Mouse (Mus musculus) heart, embryonic 14.5 days (tissue): Measurements from ENCODE around the gene Ccdc65. TPM values are rescaled to one million over a fixed set of nuclear protein-coding genes. Genes with fewer than 3 reads are reported as not detected.
A peak's percentile ranks its signal among the peaks of the same experiment; 100 is the strongest.

Experiments used
- ATAC-seq: fragments of 200-750 bp; cut with Nextera tagmentation; 2 replicates; pipeline ENCODE4 v1.8.0; 2017; ENCODE audit warnings: low read depth, moderate TSS enrichment; ENCODE audit not compliant: insufficient number of reproducible peaks, insufficient read depth, low FRiP score
- H3K27ac ChIP-seq, 2 experiments: fragments of 200-500 bp in 1 of 2; fragments of 300-500 bp in 1 of 2; sonication (generic) in 1 of 2; replicated peaks in 1 of 2; 2 replicates each; pipeline ENCODE4 v1.5.1; 2012 to 2014; ENCODE audit warnings: low read depth in 2 of 2, low read length in 2 of 2, control low read depth in 1 of 2, mild to moderate bottlenecking in 1 of 2, mixed read lengths in 1 of 2; ENCODE audit not compliant: control insufficient read depth in 1 of 2, insufficient read depth in 1 of 2
- H3K27me3 ChIP-seq: fragments of 300-500 bp; sonication (generic); 2 replicates; pipeline ENCODE4 v1.6.1; 2014; ENCODE audit warnings: mild to moderate bottlenecking, low read length, control low read depth; ENCODE audit not compliant: control insufficient read depth, insufficient read depth
- H3K36me3 ChIP-seq: fragments of 300-500 bp; sonication (generic); 2 replicates; pipeline ENCODE4 v1.6.1; 2014; ENCODE audit warnings: mild to moderate bottlenecking, control low read depth, low read length, mixed read lengths; ENCODE audit not compliant: control insufficient read depth, insufficient read depth
- H3K4me1 ChIP-seq, 2 experiments: fragments of 200-500 bp in 1 of 2; fragments of 300-500 bp in 1 of 2; sonication (generic) in 1 of 2; 2 replicates each; pipeline ENCODE4 v1.6.1; 2012 to 2014; ENCODE audit warnings: low read length in 2 of 2, control low read depth in 1 of 2, mixed read lengths in 1 of 2; ENCODE audit not compliant: control insufficient read depth in 2 of 2, insufficient read depth in 2 of 2
- H3K4me2 ChIP-seq: fragments of 300-500 bp; sonication (generic); 2 replicates; pipeline ENCODE4 v1.6.1; 2014; ENCODE audit warnings: mild to moderate bottlenecking, low read length
- H3K4me3 ChIP-seq, 2 experiments: fragments of 200-500 bp in 1 of 2; fragments of 300-500 bp in 1 of 2; sonication (generic) in 1 of 2; 2 replicates each; pipeline ENCODE4 v1.5.1; 2012 to 2014; ENCODE audit warnings: low read length in 2 of 2, mild to moderate bottlenecking in 2 of 2, control low read depth in 1 of 2, low read depth in 1 of 2, moderate library complexity in 1 of 2; ENCODE audit not compliant: control insufficient read depth in 1 of 2, insufficient read depth in 1 of 2
- H3K9ac ChIP-seq: fragments of 300-500 bp; sonication (generic); 2 replicates; pipeline ENCODE4 v1.6.1; 2014; ENCODE audit warnings: mild to moderate bottlenecking, low read length
- H3K9me3 ChIP-seq: fragments of 300-500 bp; sonication (generic); 2 replicates; pipeline ENCODE4 v1.6.1; 2016; ENCODE audit warnings: low read length, control low read depth; ENCODE audit not compliant: control insufficient read depth
- WGBS: fragments of 180-500 bp; shearing (Covaris S2); extraction: QIAGEN DNeasy Blood & Tissue Kit; methylation state at CpG from one replicate; pipeline ENCODE4 v1.1.7; 2014; 5-methylcytosine and 5-hydroxymethylcytosine counted together
- polyA plus RNA-seq: library from polyadenylated mRNA; unstranded; fragments of >200 nt; fragmentation: Nextera tagmentation; extraction: Ambion mirVana; gene quantifications from 2 replicates; pipeline ENCODE4 v1.2.1, GENCODE M21; 2014

The Ccdc65 gene
- polyA plus RNA-seq, 1 experiment from 2014 or later: 0.89 TPM

DNA sequence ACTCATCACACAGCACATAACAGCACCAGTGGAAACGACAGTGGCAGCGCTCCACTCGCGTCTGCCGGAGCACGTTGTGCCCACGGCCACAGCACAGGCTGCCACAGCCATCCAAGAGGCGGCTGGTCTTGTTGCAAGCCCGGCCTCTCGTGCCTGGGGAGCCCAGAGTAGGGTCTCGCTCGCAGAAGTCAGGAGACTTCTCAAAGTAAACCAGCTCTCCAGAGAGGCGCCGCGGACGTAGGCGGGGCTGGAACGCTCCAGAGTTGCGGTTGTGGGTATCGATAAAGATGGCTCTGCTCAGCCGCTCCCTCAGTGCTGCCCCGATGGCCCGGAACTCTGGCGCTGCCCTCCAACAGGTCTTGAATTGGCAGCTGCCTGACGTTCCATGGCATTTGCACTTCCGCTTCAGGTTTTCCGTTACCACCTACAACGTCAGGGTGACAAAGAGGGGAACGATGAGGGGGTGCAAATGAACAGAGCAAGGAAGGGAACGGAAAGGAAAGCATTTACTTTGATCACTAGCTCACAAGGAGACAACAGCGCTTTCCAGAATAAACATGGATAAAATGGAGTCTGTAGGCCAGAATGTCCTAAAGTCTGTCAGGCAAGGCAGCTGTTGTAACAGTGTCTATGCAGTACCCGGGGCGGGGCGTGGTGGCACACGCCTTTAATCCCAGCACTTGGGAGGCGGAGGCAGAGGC is 64.7 kb downstream of the Ccdc65 start:
- H3K27ac ChIP-seq: no peak overlapping the region
- H3K27me3 ChIP-seq: peaks cover 68% of the 10 kb centered on the region
- H3K9me3 ChIP-seq: no peaks in the 10 kb centered on the region
- peaks cover 6 to 19% of the 10 kb centered on the region in 2 experiments; a peak in 3 of 4 replicates for H3K4me1 ChIP-seq
- WGBS: 2% methylated on average over 36 of the region's 36 CpGs
- no peaks in the 10 kb centered on the region for H3K36me3 ChIP-seq
- peak overlapping the region; percentile 38 to 43 for H3K4me3 ChIP-seq
- no peak for ATAC-seq
- H3K9ac ChIP-seq: peak overlapping the region; percentile 59
- H3K4me2 ChIP-seq: peak overlapping the region; percentile 74

Other genes starting within 250 kb of the Ccdc65 start
- not detected in 2 replicates for gene OR5BS1P, start 238.3 kb upstream of the Ccdc65 start, polyA plus RNA-seq
- 0.27 TPM in 1 of 2 replicates, not detected in the other for gene Lalba, start 225.5 kb upstream of the Ccdc65 start, polyA plus RNA-seq
- gene Olfr279, start 215.8 kb upstream of the Ccdc65 start, polyA plus RNA-seq: not detected in 2 replicates
- gene Kansl2, start 173.9 kb upstream of the Ccdc65 start, polyA plus RNA-seq: 69.0 and 74.1 TPM in 2 replicates
- 34.0 and 39.2 TPM in 2 replicates for gene Ccnt1, start 137.3 kb upstream of the Ccdc65 start, polyA plus RNA-seq
- gene 4930415O20Rik, start 137.2 kb upstream of the Ccdc65 start, polyA plus RNA-seq: 0.53 and 0.66 TPM in 2 replicates
- gene Adcy6, start 98.1 kb upstream of the Ccdc65 start, polyA plus RNA-seq: 35.2 and 43.7 TPM in 2 replicates
- gene Cacnb3, start 77.4 kb upstream of the Ccdc65 start, polyA plus RNA-seq: 6.1 and 6.6 TPM in 2 replicates
- gene Ddx23, start 45.3 kb upstream of the Ccdc65 start, polyA plus RNA-seq: 16.9 and 18.2 TPM in 2 replicates
- gene Rnd1, start 30.7 kb upstream of the Ccdc65 start, polyA plus RNA-seq: 0.61 and 1.3 TPM in 2 replicates
- 21.5 and 23.4 TPM in 2 replicates for gene Fkbp11, start 20.0 kb downstream of the Ccdc65 start, polyA plus RNA-seq
- 26.7 and 31.9 TPM in 2 replicates for gene Arf3, start 55.0 kb downstream of the Ccdc65 start, polyA plus RNA-seq
- not detected in 2 replicates for gene Wnt10b, start 69.9 kb downstream of the Ccdc65 start, polyA plus RNA-seq
- not detected in 2 replicates for gene Wnt1, start 81.7 kb downstream of the Ccdc65 start, polyA plus RNA-seq
- gene Ddn, start 101.3 kb downstream of the Ccdc65 start, polyA plus RNA-seq: 0.22 and 0.51 TPM in 2 replicates
- gene Prkag1, start 123.3 kb downstream of the Ccdc65 start, polyA plus RNA-seq: 82.0 and 85.5 TPM in 2 replicates
- gene Kmt2d, start 163.0 kb downstream of the Ccdc65 start, polyA plus RNA-seq: 12.7 and 13.0 TPM in 2 replicates
- gene Rhebl1, start 186.3 kb downstream of the Ccdc65 start, polyA plus RNA-seq: 4.0 and 4.9 TPM in 2 replicates
- gene Dhh, start 190.3 kb downstream of the Ccdc65 start, polyA plus RNA-seq: 0.93 and 1.1 TPM in 2 replicates
- 3.5 and 5.7 TPM in 2 replicates for gene Lmbr1l, start 210.0 kb downstream of the Ccdc65 start, polyA plus RNA-seq
- gene Tuba1b, start 226.4 kb downstream of the Ccdc65 start, polyA plus RNA-seq: 1,494 and 1,560 TPM in 2 replicates
- not detected in 2 replicates for gene Gm49450, start 245.3 kb downstream of the Ccdc65 start, polyA plus RNA-seq
- 790 and 917 TPM in 2 replicates for gene Tuba1a, start 245.5 kb downstream of the Ccdc65 start, polyA plus RNA-seq